Mouse (Mus musculus) cerebellum, adult 11-12 months (tissue): ENCODE data around the gene H2-DMa.

Experiments
- DNase-seq: peaks from one replicate; pipeline ENCODE4 v3.0.0; 2022

The H2-DMa gene

GRCm38 (mm10) chr17:34119249-34120179 is at the start of gene H2-DMa:
TSS of gene H2-DMa (plus strand) at chr17:34119541.
- DNase-seq: peak; percentile 100

GRCm38 (mm10) chr17:34072091-34072490 is 47.2 kb upstream of the H2-DMa start:
- no peak for DNase-seq

GRCm38 (mm10) chr17:34075271-34075670 is 44.1 kb upstream of the H2-DMa start:
- DNase-seq: peak; percentile 16

- DNase-seq: peak; percentile 22
Observed at GRCm38 (mm10) chr17:34077549-34077948, 41.8 kb upstream of the H2-DMa start.

- no peak for DNase-seq
Observed at GRCm38 (mm10) chr17:34078148-34078547, 41.2 kb upstream of the H2-DMa start.

GRCm38 (mm10) chr17:34079002-34079401 is 40.3 kb upstream of the H2-DMa start:
- no peak for DNase-seq

GRCm38 (mm10) chr17:34079621-34080020 is 39.7 kb upstream of the H2-DMa start:
- DNase-seq: no peak

GRCm38 (mm10) chr17:34083104-34083503 is 36.2 kb upstream of the H2-DMa start:
- no peak for DNase-seq

GRCm38 (mm10) chr17:34087386-34087785 is 32.0 kb upstream of the H2-DMa start:
- DNase-seq: no peak

GRCm38 (mm10) chr17:34088124-34088523 is 31.2 kb upstream of the H2-DMa start:
- DNase-seq: no peak

- DNase-seq: no peak
Observed at GRCm38 (mm10) chr17:34090923-34091322, 28.4 kb upstream of the H2-DMa start.

- no peak for DNase-seq
Observed at GRCm38 (mm10) chr17:34092197-34092875, 27.0 kb upstream of the H2-DMa start, which contains the start of gene H2-Oa. TSS of gene H2-Oa (plus strand) at chr17:34092340.

- DNase-seq: no peak
Observed at GRCm38 (mm10) chr17:34093199-34093874, 26.0 kb upstream of the H2-DMa start.

- no peak for DNase-seq
Observed at GRCm38 (mm10) chr17:34094283-34095035, 24.9 kb upstream of the H2-DMa start.

- no peak for DNase-seq
Observed at GRCm38 (mm10) chr17:34096497-34097010, 22.8 kb upstream of the H2-DMa start.

GRCm38 (mm10) chr17:34097272-34097671 is 22.1 kb upstream of the H2-DMa start:
- DNase-seq: no peak

- no peak for DNase-seq
Observed at GRCm38 (mm10) chr17:34098709-34099479, 20.4 kb upstream of the H2-DMa start.

GRCm38 (mm10) chr17:34099531-34099930 is 19.8 kb upstream of the H2-DMa start:
- DNase-seq: no peak

- no peak for DNase-seq
Observed at GRCm38 (mm10) chr17:34101185-34101584, 18.2 kb upstream of the H2-DMa start.

- DNase-seq: peak; percentile 80
Observed at GRCm38 (mm10) chr17:34101604-34102032, 17.7 kb upstream of the H2-DMa start.

- no peak for DNase-seq
Observed at GRCm38 (mm10) chr17:34102831-34103230, 16.5 kb upstream of the H2-DMa start.
